Mouse (Mus musculus): Measurements from ENCODE around the gene Kndc1. TPM values are rescaled to one million over a fixed set of nuclear protein-coding genes. Genes with fewer than 3 reads are reported as not detected.

The Kndc1 gene
- 10 to 100 TPM; 37.6 to 42.2 TPM for total RNA-seq (2021)

GRCm38 (mm10) chr7:139894655-139895557, at the start of gene Kndc1:
TSS of gene Kndc1 (plus strand) at chr7:139894696.
- intact Hi-C loops (cut with DNase I), result no loop called here
- DNase-seq (ENCODE audit: extremely low spot score in 1 of 2, low spot score in 2 of 2), result peak; percentile 53 to 82

- intact Hi-C loops (cut with DNase I), result no loop called here
- DNase-seq (ENCODE audit: extremely low spot score in 1 of 2, low spot score in 2 of 2), result no peak
Measured at GRCm38 (mm10) chr7:139845101-139845500, 49.4 kb upstream of the Kndc1 start.

- intact Hi-C loops (cut with DNase I), result no loop called here
- DNase-seq (ENCODE audit: extremely low spot score in 1 of 2, low spot score in 2 of 2), result no peak
Measured at GRCm38 (mm10) chr7:139850152-139850551, 44.3 kb upstream of the Kndc1 start.

GRCm38 (mm10) chr7:139850677-139851076, 43.8 kb upstream of the Kndc1 start:
- no peak for DNase-seq (ENCODE audit: extremely low spot score in 1 of 2, low spot score in 2 of 2)
- intact Hi-C loops (cut with DNase I), result no loop called here

- intact Hi-C loops (cut with DNase I), result no loop called here
- DNase-seq (ENCODE audit: extremely low spot score in 1 of 2, low spot score in 2 of 2), result peak in 1 of 2 experiments; percentile 74
Measured at GRCm38 (mm10) chr7:139851098-139851497, 43.4 kb upstream of the Kndc1 start.

GRCm38 (mm10) chr7:139855261-139855660, 39.2 kb upstream of the Kndc1 start:
- no peak for DNase-seq (ENCODE audit: extremely low spot score in 1 of 2, low spot score in 2 of 2)
- intact Hi-C loops (cut with DNase I), result no loop called here

GRCm38 (mm10) chr7:139861411-139861810, 33.1 kb upstream of the Kndc1 start:
- DNase-seq (ENCODE audit: extremely low spot score in 1 of 2, low spot score in 2 of 2), result peak; percentile 66 to 70

GRCm38 (mm10) chr7:139863076-139863475, 31.4 kb upstream of the Kndc1 start:
- DNase-seq (ENCODE audit: extremely low spot score in 1 of 2, low spot score in 2 of 2), result no peak
- intact Hi-C loops (cut with DNase I), result loop anchor here (5.0 kb wide), 2 partner anchors 161 to 216 kb away; no protein-coding TSS in a partner anchor

More at GRCm38 (mm10) chr7:139861411-139861810, 33.1 kb upstream of the Kndc1 start:
- intact Hi-C loops (cut with DNase I), result loop anchor here (5.0 kb wide), 2 partner anchors 159 to 214 kb away; no protein-coding TSS in a partner anchor

- intact Hi-C loops (cut with DNase I), result loop anchor here (5.0 kb wide), 2 partner anchors 162 to 217 kb away; no protein-coding TSS in a partner anchor
- DNase-seq (ENCODE audit: extremely low spot score in 1 of 2, low spot score in 2 of 2), result peak in 1 of 2 experiments; percentile 30
Measured at GRCm38 (mm10) chr7:139864253-139864652, 30.2 kb upstream of the Kndc1 start.

- DNase-seq (ENCODE audit: extremely low spot score in 1 of 2, low spot score in 2 of 2), result peak in 1 of 2 experiments; percentile 10
- intact Hi-C loops (cut with DNase I), result loop anchor here (5.0 kb wide), 2 partner anchors 163 to 218 kb away; no protein-coding TSS in a partner anchor
Measured at GRCm38 (mm10) chr7:139864871-139865270, 29.6 kb upstream of the Kndc1 start.

- intact Hi-C loops (cut with DNase I), result no loop called here
- DNase-seq (ENCODE audit: extremely low spot score in 1 of 2, low spot score in 2 of 2), result no peak
Measured at GRCm38 (mm10) chr7:139871014-139871413, 23.5 kb upstream of the Kndc1 start.

GRCm38 (mm10) chr7:139877167-139877792, 17.2 kb upstream of the Kndc1 start:
- peak; percentile 29 to 56 for DNase-seq (ENCODE audit: extremely low spot score in 1 of 2, low spot score in 2 of 2)
- intact Hi-C loops (cut with DNase I), result no loop called here

GRCm38 (mm10) chr7:139878122-139878521, 16.4 kb upstream of the Kndc1 start:
- intact Hi-C loops (cut with DNase I), result no loop called here
- peak in 1 of 2 experiments; percentile 21 for DNase-seq (ENCODE audit: extremely low spot score in 1 of 2, low spot score in 2 of 2)

GRCm38 (mm10) chr7:139878621-139879020, 15.9 kb upstream of the Kndc1 start:
- intact Hi-C loops (cut with DNase I), result no loop called here
- DNase-seq (ENCODE audit: extremely low spot score in 1 of 2, low spot score in 2 of 2), result peak in 1 of 2 experiments; percentile 12

GRCm38 (mm10) chr7:139883545-139883944, 11.0 kb upstream of the Kndc1 start:
- intact Hi-C loops (cut with DNase I), result no loop called here
- DNase-seq (ENCODE audit: extremely low spot score in 1 of 2, low spot score in 2 of 2), result no peak

- intact Hi-C loops (cut with DNase I), result no loop called here
- no peak for DNase-seq (ENCODE audit: extremely low spot score in 1 of 2, low spot score in 2 of 2)
Measured at GRCm38 (mm10) chr7:139891779-139892178, 2.7 kb upstream of the Kndc1 start.

GRCm38 (mm10) chr7:139896271-139896670, 1.8 kb downstream of the Kndc1 start:
- DNase-seq (ENCODE audit: extremely low spot score in 1 of 2, low spot score in 2 of 2), result no peak
- intact Hi-C loops (cut with DNase I), result no loop called here

- intact Hi-C loops (cut with DNase I), result no loop called here
Measured at GRCm38 (mm10) chr7:139896796-139897195, 2.3 kb downstream of the Kndc1 start.

GRCm38 (mm10) chr7:139898606-139899005, 4.1 kb downstream of the Kndc1 start:
- intact Hi-C loops (cut with DNase I), result no loop called here

More at GRCm38 (mm10) chr7:139896796-139897195, 2.3 kb downstream of the Kndc1 start:
- DNase-seq (ENCODE audit: extremely low spot score in 1 of 2, low spot score in 2 of 2), result no peak

More at GRCm38 (mm10) chr7:139898606-139899005, 4.1 kb downstream of the Kndc1 start:
- DNase-seq (ENCODE audit: extremely low spot score in 1 of 2, low spot score in 2 of 2), result no peak
